Mouse (Mus musculus) monocyte, adult 5-6 weeks (primary cell): ENCODE measurements around the gene Lrig2. TPM values are rescaled to one million over a fixed set of nuclear protein-coding genes. Genes with fewer than 3 reads are reported as not detected.
A peak's percentile ranks its signal among the peaks of the same experiment; 100 is the strongest.

ENCODE experiments used
- ATAC-seq: fragments of 153-309, 156-312 bp; replicated peaks from 2 replicates; pipeline ENCODE4 v1.8.0; 2017; ENCODE audit warnings: mild to moderate bottlenecking; ENCODE audit not compliant: low TSS enrichment, insufficient number of reproducible peaks, severe bottlenecking, poor library complexity, low FRiP score
- total RNA-seq: library from RNA; stranded (forward); fragments of 200-1000, 200-491, 200-594 nt; gene quantifications from 3 replicates; pipeline ENCODE4 v1.2.3, GENCODE M21; 2017

Gene Lrig2
- total RNA-seq, 1 experiment from 2014 or later: 25.6 TPM

GRCm38 (mm10) chr3:104517161-104517560 lies 5.4 kb upstream of the Lrig2 start:
- ATAC-seq: no peak

- no peak for ATAC-seq
These were observed 2.8 kb upstream of the Lrig2 start for GRCm38 (mm10) chr3:104514510-104514909.

- no peak for ATAC-seq
These were observed 668 bp upstream of the Lrig2 start for GRCm38 (mm10) chr3:104512424-104512748.

GRCm38 (mm10) chr3:104510771-104511429 lies 818 bp downstream of the Lrig2 start:
- ATAC-seq: 0 out of 2 replicates have a peak, but pooled peaks have one; percentile 3

- 0 out of 2 replicates have a peak, but pooled peaks have one; percentile 50 for ATAC-seq
These were observed 10.1 kb downstream of the Lrig2 start for GRCm38 (mm10) chr3:104501648-104502047.

GRCm38 (mm10) chr3:104500881-104501280 lies 10.8 kb downstream of the Lrig2 start:
- ATAC-seq: no peak

GRCm38 (mm10) chr3:104496176-104496575 lies 15.5 kb downstream of the Lrig2 start:
- ATAC-seq: no peak

- ATAC-seq: 0 out of 2 replicates have a peak, but pooled peaks have one; percentile 63
These were observed 30.6 kb downstream of the Lrig2 start for GRCm38 (mm10) chr3:104480946-104481719.

GRCm38 (mm10) chr3:104478056-104478455 lies 33.7 kb downstream of the Lrig2 start:
- no peak for ATAC-seq

GRCm38 (mm10) chr3:104469421-104469820 lies 42.3 kb downstream of the Lrig2 start:
- no peak for ATAC-seq

GRCm38 (mm10) chr3:104461226-104461625 lies 50.5 kb downstream of the Lrig2 start:
- ATAC-seq: no peak

GRCm38 (mm10) chr3:104458588-104458987 lies 53.1 kb downstream of the Lrig2 start:
- no peak for ATAC-seq

- no peak for ATAC-seq
These were observed 56.0 kb downstream of the Lrig2 start for GRCm38 (mm10) chr3:104455506-104456275.

- no peak for ATAC-seq
These were observed 64.5 kb downstream of the Lrig2 start for GRCm38 (mm10) chr3:104447240-104447639.

GRCm38 (mm10) chr3:104446689-104447088 lies 65.0 kb downstream of the Lrig2 start:
- no peak for ATAC-seq

- ATAC-seq: no peak
These were observed 66.1 kb downstream of the Lrig2 start for GRCm38 (mm10) chr3:104445576-104445975.

GRCm38 (mm10) chr3:104444946-104445460 lies 66.7 kb downstream of the Lrig2 start:
- no peak for ATAC-seq

GRCm38 (mm10) chr3:104444082-104444481 lies 67.6 kb downstream of the Lrig2 start:
- ATAC-seq: no peak

- no peak for ATAC-seq
These were observed 69.4 kb downstream of the Lrig2 start for GRCm38 (mm10) chr3:104442357-104442756.
